In the genomic region with DNA sequence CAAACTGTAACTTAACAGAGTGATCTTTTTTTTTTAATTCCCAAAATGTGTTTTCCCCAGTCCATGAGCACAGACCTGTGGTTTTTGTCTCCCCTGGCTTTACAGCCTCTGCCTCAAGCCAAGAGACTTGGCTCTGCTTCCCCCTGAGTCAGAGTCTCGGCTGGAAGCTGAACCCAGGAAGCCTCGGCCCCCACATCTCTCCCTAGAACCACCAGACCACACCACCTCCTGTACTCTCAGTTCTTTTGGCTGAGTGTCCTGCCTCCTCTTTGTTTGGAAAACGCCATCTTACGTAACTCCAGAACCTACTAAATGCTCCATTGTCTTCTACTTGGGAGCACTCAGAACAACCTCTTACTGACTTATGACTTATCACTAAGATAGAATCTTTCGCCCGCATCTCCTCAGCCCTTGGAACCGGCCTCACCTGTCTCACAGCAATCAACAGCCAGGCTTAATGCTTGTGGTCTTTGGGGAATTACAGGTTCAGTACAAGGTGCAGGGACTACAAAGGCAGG, we compare ENCODE assay signal across 9 mouse cellular contexts. TPM values are rescaled to one million over a fixed set of nuclear protein-coding genes. Genes with fewer than 3 reads are reported as not detected.
DNase-seq lines count a peak whose midpoint lies in the region; ATAC-seq and TF ChIP-seq lines count a peak whose summit lies in the region.
"Had no signal": no experiment of that assay in that cellular context is flagged by ENCODE, and none has a peak within 500 bp of the region (broad histone marks: within the 10 kb centered on the region; RNA-seq: fewer than 3 reads in every experiment).

No protein-coding gene starts in this region.

- no peak overlapping the region; the same call in 1 of the 2 replicates for H3K27ac ChIP-seq in hindbrain, embryonic 16.5 days (ENCODE audit: low read depth, low read length)
- H3K27ac ChIP-seq in hindbrain, embryonic 11.5 days (ENCODE audit: low read depth, low read length) = no peak overlapping the region
- H3K27ac ChIP-seq in limb, embryonic 14.5 days (replicated peaks; ENCODE audit: low read depth, low read length) = peak overlapping the region; percentile 63
- H3K27ac ChIP-seq in hindbrain, embryonic 10.5 days = no peak overlapping the region; the same call in 1 of the 2 replicates
- H3K27ac ChIP-seq in liver, embryonic 12.5 days = no peak overlapping the region
- H3K27ac ChIP-seq: liver, embryonic 14.5 days had no signal

- DNase-seq in hindbrain, embryonic 11.5 days (ENCODE audit: low spot score) = no peak
- peak; percentile 18 for DNase-seq in adrenal gland, postnatal 25 days
- DNase-seq in heart, adult 18-20 months = peak; percentile 76 to 87
- peak; percentile 23 for DNase-seq in limb, embryonic 14.5 days (ENCODE audit: low spot score)
- DNase-seq in hindbrain, embryonic 10.5 days (ENCODE audit: low spot score) = no peak

- 66% methylated on average over 7 of the region's 7 CpGs for WGBS in hindbrain, embryonic 16.5 days
- WGBS in hindbrain, embryonic 11.5 days = 81% methylated on average over 7 of the region's 7 CpGs
- 56% methylated on average over 7 of the region's 7 CpGs for WGBS in limb, embryonic 14.5 days
- WGBS in hindbrain, embryonic 10.5 days = 81% methylated on average over 7 of the region's 7 CpGs
- WGBS in liver, embryonic 12.5 days (ENCODE audit: insufficient replicate concordance) = 62% methylated on average over 7 of the region's 7 CpGs

- H3K9ac ChIP-seq in hindbrain, embryonic 16.5 days (ENCODE audit: low read depth, low read length) = no peak overlapping the region
- no peak overlapping the region for H3K9ac ChIP-seq in hindbrain, embryonic 11.5 days (ENCODE audit: low read depth, low read length)
- H3K9ac ChIP-seq in limb, embryonic 14.5 days (ENCODE audit: low read depth, low read length, severe bottlenecking) = no peak overlapping the region
- no peak overlapping the region for H3K9ac ChIP-seq in liver, embryonic 12.5 days
- H3K9ac ChIP-seq: liver, embryonic 14.5 days had no signal

- H3K4me2 ChIP-seq in hindbrain, embryonic 16.5 days (ENCODE audit: low read length) = no peak overlapping the region
- H3K4me2 ChIP-seq in hindbrain, embryonic 11.5 days (replicated peaks; ENCODE audit: low read depth, low read length) = no peak overlapping the region
- no peak overlapping the region for H3K4me2 ChIP-seq in limb, embryonic 14.5 days (replicated peaks; ENCODE audit: low read depth, low read length, severe bottlenecking)
- no peak overlapping the region for H3K4me2 ChIP-seq in liver, embryonic 12.5 days

- H3K27me3 ChIP-seq in hindbrain, embryonic 16.5 days (replicated peaks; ENCODE audit: control insufficient read depth, insufficient read depth, low read length) = no peaks in the 10 kb centered on the region
- H3K27me3 ChIP-seq in hindbrain, embryonic 11.5 days (ENCODE audit: control insufficient read depth, insufficient read depth, low read length) = no peaks in the 10 kb centered on the region
- H3K27me3 ChIP-seq in limb, embryonic 14.5 days (ENCODE audit: control insufficient read depth, insufficient read depth, low read length) = no peaks in the 10 kb centered on the region
- H3K27me3 ChIP-seq in hindbrain, embryonic 10.5 days (ENCODE audit: insufficient read depth, poor library complexity, severe bottlenecking) = no peaks in the 10 kb centered on the region
- H3K27me3 ChIP-seq in liver, embryonic 12.5 days (replicated peaks) = no peaks in the 10 kb centered on the region

- H3K36me3 ChIP-seq in hindbrain, embryonic 16.5 days (ENCODE audit: control insufficient read depth, insufficient read depth, low read length) = no peaks in the 10 kb centered on the region
- no peaks in the 10 kb centered on the region for H3K36me3 ChIP-seq in hindbrain, embryonic 11.5 days (ENCODE audit: control insufficient read depth, insufficient read depth, low read length)
- H3K36me3 ChIP-seq in limb, embryonic 14.5 days (ENCODE audit: control insufficient read depth, insufficient read depth, low read length) = no peaks in the 10 kb centered on the region
- no peaks in the 10 kb centered on the region for H3K36me3 ChIP-seq in hindbrain, embryonic 10.5 days
- no peaks in the 10 kb centered on the region for H3K36me3 ChIP-seq in liver, embryonic 12.5 days

- peak; percentile 71 for ATAC-seq in hindbrain, embryonic 16.5 days
- ATAC-seq in hindbrain, embryonic 11.5 days (ENCODE audit: low FRiP score) = no peak
- no peak for ATAC-seq in limb, embryonic 14.5 days (ENCODE audit: low FRiP score, low read depth)
- no peak for ATAC-seq in inflammation-experienced regulatory T-cells, adult 6 months
- no peak for ATAC-seq in liver, embryonic 12.5 days

- no peaks in the 10 kb centered on the region; the same call in 1 of the 2 replicates for H3K4me1 ChIP-seq in hindbrain, embryonic 16.5 days (ENCODE audit: control insufficient read depth, insufficient read depth, low read depth, low read length)
- no peaks in the 10 kb centered on the region for H3K4me1 ChIP-seq in hindbrain, embryonic 11.5 days (replicated peaks; ENCODE audit: control insufficient read depth, insufficient read depth, low read length)
- peaks cover 18% of the 10 kb centered on the region for H3K4me1 ChIP-seq in limb, embryonic 14.5 days (ENCODE audit: control insufficient read depth, insufficient read depth, low read length)
- H3K4me1 ChIP-seq in hindbrain, embryonic 10.5 days (replicated peaks) = peaks cover 8% of the 10 kb centered on the region
- H3K4me1 ChIP-seq in liver, embryonic 12.5 days = no peaks in the 10 kb centered on the region

- H3K9me3 ChIP-seq in hindbrain, embryonic 16.5 days (ENCODE audit: control insufficient read depth, low read length) = no peaks in the 10 kb centered on the region
- H3K9me3 ChIP-seq in hindbrain, embryonic 11.5 days (ENCODE audit: control insufficient read depth, low read length) = no peaks in the 10 kb centered on the region
- no peaks in the 10 kb centered on the region for H3K9me3 ChIP-seq in limb, embryonic 14.5 days (ENCODE audit: control insufficient read depth, low read length)
- no peaks in the 10 kb centered on the region for H3K9me3 ChIP-seq in hindbrain, embryonic 10.5 days
- no peaks in the 10 kb centered on the region for H3K9me3 ChIP-seq in liver, embryonic 12.5 days (replicated peaks)

- H3K4me3 ChIP-seq in hindbrain, embryonic 16.5 days (ENCODE audit: low read length) = no peak overlapping the region
- no peak overlapping the region for H3K4me3 ChIP-seq in hindbrain, embryonic 11.5 days (ENCODE audit: low read depth, low read length)
- H3K4me3 ChIP-seq in limb, embryonic 14.5 days (replicated peaks; ENCODE audit: low read length) = no peak overlapping the region
- no peak overlapping the region for H3K4me3 ChIP-seq in hindbrain, embryonic 10.5 days
- no peak overlapping the region for H3K4me3 ChIP-seq in liver, embryonic 12.5 days

- no peak for TF ChIP-seq POLR2A in limb, embryonic 14.5 days (IDR thresholded peaks at IDR 0.05; ENCODE audit: borderline replicate concordance, extremely low read depth, insufficient read depth, insufficient read length)

RNA-seq across cellular contexts. Expression of gene Sspn, which starts 36.9 kb away (rescaled TPM):
- polyA plus RNA-seq in hindbrain, embryonic 16.5 days (2015; fragmentation: Nextera tagmentation; extraction: Ambion mirVana) = 5.8 and 6.4 TPM in 2 replicates
- 2.3 and 2.9 TPM in 2 replicates for polyA plus RNA-seq in hindbrain, embryonic 11.5 days (2014; fragmentation: Nextera tagmentation; extraction: Ambion mirVana)
- 10.8 and 18.3 TPM in 2 replicates for total RNA-seq in adrenal gland, postnatal 25 days (2021)
- total RNA-seq in heart, adult 18-20 months (2021) = 100 to 1,000 TPM in 1 of 2 experiments, 10 to 100 TPM in 1; 99.7 to 102 TPM
- 8.2 and 8.7 TPM in 2 replicates for polyA plus RNA-seq in limb, embryonic 14.5 days (2012; rRNA removed)
- polyA plus RNA-seq in limb, embryonic 14.5 days (2014; fragmentation: Nextera tagmentation; extraction: Ambion mirVana) = 13.3 and 13.9 TPM in 2 replicates
- polyA plus RNA-seq in inflammation-experienced regulatory T-cells, adult 6 months (2017; shearing (Covaris generic)) = under 1 TPM in 1 of 3 experiments, not detected in 2; 0.09 TPM
- 1.6 and 1.8 TPM in 2 replicates for polyA plus RNA-seq in hindbrain, embryonic 10.5 days (2016; fragmentation: Nextera tagmentation; extraction: Ambion mirVana)
- 1.0 and 1.7 TPM in 2 replicates for polyA plus RNA-seq in liver, embryonic 12.5 days (2016; fragmentation: Nextera tagmentation; extraction: Ambion mirVana)

Comparison
In these comparisons a context has a peak if more than half of its experiments do, and no peak if none do; other contexts are left out.
1. DNase-seq: peak in adrenal gland, postnatal 25 days (single experiment), heart, adult 18-20 months (2 of 2) and limb, embryonic 14.5 days (single experiment); none in hindbrain, embryonic 11.5 days (single experiment) and hindbrain, embryonic 10.5 days (single experiment).